Mouse (Mus musculus) cerebellum, adult 2 months (tissue): ENCODE results near the gene Coq10b. TPM values are rescaled to one million over a fixed set of nuclear protein-coding genes. Genes with fewer than 3 reads are reported as not detected.
"Not testable (repeated sequence)": the region's sequence is repeated elsewhere in the genome, so short reads cannot be mapped to it uniquely, and the experiment has no call there.

Source experiments
- DNase-seq, 2 experiments: peaks; one replicate each; pipeline ENCODE4 v3.0.0; 2021
- H3K27ac ChIP-seq: fragments of 200-500 bp; 2 replicates; pipeline ENCODE4 v1.5.1; 2012; ENCODE audit warnings: low read length, control low read depth, inconsistent platforms; ENCODE audit not compliant: insufficient read depth
- H3K27me3 ChIP-seq: fragments of 200-500 bp; 2 replicates; pipeline ENCODE4 v1.6.1; 2012; ENCODE audit warnings: inconsistent platforms, mild to moderate bottlenecking, low read length, moderate library complexity; ENCODE audit not compliant: control insufficient read depth, insufficient read depth
- H3K4me1 ChIP-seq: fragments of 200-500 bp; 2 replicates; pipeline ENCODE4 v1.6.1; 2011; ENCODE audit warnings: low read length; ENCODE audit not compliant: control insufficient read depth, insufficient read depth
- H3K4me3 ChIP-seq: fragments of 200-500 bp; replicated peaks from 2 replicates; pipeline ENCODE3; 2011; ENCODE audit warnings: mild to moderate bottlenecking, low read depth, low read length, control low read depth; ENCODE audit not compliant: insufficient read depth
- CTCF ChIP-seq: fragments of 200-500 bp; IDR thresholded peaks from 2 replicates; pipeline ENCODE4 v1.5.1; 2011; ENCODE audit warnings: low read depth, mild to moderate bottlenecking, control low read depth, low read length, moderate library complexity, borderline replicate concordance; ENCODE audit not compliant: insufficient read depth
- POLR2A ChIP-seq: fragments of 200-500 bp; IDR thresholded peaks from 2 replicates; pipeline ENCODE4 v1.6.1; 2011; ENCODE audit warnings: low read length, control low read depth, borderline replicate concordance; ENCODE audit not compliant: insufficient read depth
- WGBS: fragments of 180-500 bp; shearing (Covaris S2); methylation state at CpG from one replicate; pipeline ENCODE4 v1.1.7; 2018; 5-methylcytosine and 5-hydroxymethylcytosine counted together
- polyA plus RNA-seq: library from polyadenylated mRNA; depleted of rRNA; stranded (reverse); fragments of >200 nt; gene quantifications from 2 replicates; pipeline ENCODE4 v1.2.3, GENCODE M21; 2012

The Coq10b gene
- polyA plus RNA-seq, 1 experiment, result 30.8 TPM

GRCm38 (mm10) chr1:55048841-55049587 is 3.6 kb upstream of the Coq10b start:
- H3K4me3 ChIP-seq, result no peak overlapping the region
- no peak for DNase-seq
- no peaks in the 10 kb centered on the region for H3K27me3 ChIP-seq
- no peak for TF ChIP-seq POLR2A
- TF ChIP-seq CTCF, result no peak
- no peak overlapping the region for H3K27ac ChIP-seq
- WGBS, result 70% methylated on average over 4 of the region's 4 CpGs
- H3K4me1 ChIP-seq, result peaks cover 4% of the 10 kb centered on the region; the same call in 1 of the 2 replicates

GRCm38 (mm10) chr1:55051671-55052070 is 899 bp upstream of the Coq10b start:
- Histone ChIP-seq H3K4me3 (peak overlapping the region; percentile 69), H3K4me1 (peaks cover 4% of the 10 kb centered on the region; the same call in 1 of the 2 replicates), H3K27ac (peak overlapping the region; percentile 97; the same call in 1 of the 2 replicates), H3K27me3 (no peaks in the 10 kb centered on the region)
- no peak for TF ChIP-seq POLR2A
- TF ChIP-seq CTCF, result no peak
- WGBS, result 77% methylated on average over 3 of the region's 3 CpGs
- peak in 1 of 2 experiments; percentile 15 for DNase-seq

DNA sequence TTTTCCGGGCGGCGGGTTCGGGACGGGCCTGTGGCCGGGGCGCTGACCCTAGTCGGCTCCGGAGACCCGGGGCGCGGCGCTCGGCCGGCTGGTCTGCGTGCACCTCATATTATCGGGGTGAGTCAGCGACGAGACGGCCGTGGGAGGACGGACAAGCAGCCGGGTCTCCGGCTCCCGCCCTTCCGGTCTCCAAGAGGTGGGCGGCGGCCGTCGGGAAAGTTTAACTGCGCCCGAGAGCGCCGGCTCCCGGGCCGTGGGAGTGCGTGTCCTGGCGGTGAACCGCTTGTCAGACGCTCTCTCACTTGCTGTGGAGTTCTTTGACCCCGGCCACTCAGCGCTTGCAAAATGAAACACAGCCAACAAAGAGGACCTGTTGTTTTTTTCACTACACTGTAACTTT is 435 bp downstream of the Coq10b start:
- Histone ChIP-seq H3K4me1 (peaks cover 4% of the 10 kb centered on the region; the same call in 1 of the 2 replicates), H3K4me3 (peak overlapping the region; percentile 59), H3K27ac (peak overlapping the region; percentile 58), H3K27me3 (no peaks in the 10 kb centered on the region)
- under 1% methylated on average over 42 of the region's 42 CpGs for WGBS
- no peak for TF ChIP-seq CTCF
- no peak for TF ChIP-seq POLR2A
- no peak for DNase-seq

GRCm38 (mm10) chr1:55053596-55053995 is 1.0 kb downstream of the Coq10b start:
- Histone ChIP-seq H3K4me3 (peak overlapping the region; percentile 34), H3K4me1 (peaks cover 4% of the 10 kb centered on the region; the same call in 1 of the 2 replicates), H3K27me3 (no peaks in the 10 kb centered on the region; the same call in 1 of the 2 replicates), H3K27ac (no peak overlapping the region)
- DNase-seq, result peak in 1 of 2 experiments; percentile 13
- 71% methylated on average over 4 of the region's 4 CpGs for WGBS
- no peak for TF ChIP-seq CTCF
- TF ChIP-seq POLR2A, result no peak

DNA sequence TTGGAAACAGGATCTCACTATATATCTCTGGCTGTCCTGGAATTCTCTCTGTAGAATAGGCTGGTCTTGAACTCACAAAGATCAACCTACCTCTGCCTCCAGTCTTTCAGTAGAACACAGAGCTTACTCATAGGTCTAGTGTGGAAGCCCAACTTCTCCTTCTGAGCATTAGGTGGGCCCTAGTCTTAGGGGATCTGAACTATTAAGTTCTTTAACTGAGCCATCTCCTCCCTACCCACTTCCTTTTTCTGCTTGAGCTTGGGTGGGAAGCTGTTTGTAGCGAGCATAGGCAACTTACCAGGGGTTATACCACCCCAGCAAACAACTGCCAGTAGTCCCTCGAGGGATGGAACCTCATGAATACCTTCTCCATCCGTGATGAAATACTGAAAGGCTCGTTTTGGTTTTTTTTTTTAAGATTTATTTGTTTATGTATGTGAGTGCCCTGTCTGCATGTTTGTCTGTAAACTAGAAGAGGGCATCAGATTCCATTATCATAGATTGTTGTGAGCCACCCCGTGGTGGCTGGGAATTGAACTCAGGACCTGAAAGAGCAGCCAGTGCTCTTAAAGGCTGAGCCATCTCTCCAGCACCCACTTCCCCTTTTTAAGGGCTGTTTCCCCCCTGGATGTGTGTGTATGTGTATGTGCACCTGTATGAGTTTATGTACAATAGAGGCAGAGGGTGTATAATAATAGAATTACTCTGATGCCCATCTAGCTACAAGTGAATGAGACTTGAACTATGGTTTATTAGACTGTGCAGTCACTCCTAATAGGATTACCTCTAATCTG is 2.9 kb downstream of the Coq10b start:
- whole genome bisulfite sequencing, result 86% methylated on average over 5 of the region's 5 CpGs
- no peak for TF ChIP-seq POLR2A
- TF ChIP-seq CTCF, result no peak
- no peak overlapping the region for H3K4me3 ChIP-seq

GRCm38 (mm10) chr1:55058383-55058782 is 5.8 kb downstream of the Coq10b start:
- not testable (repeated sequence) for H3K27ac ChIP-seq, H3K4me1 ChIP-seq, H3K4me3 ChIP-seq, H3K27me3 ChIP-seq, DNase-seq
- WGBS, result 54% methylated on average over 2 of the region's 3 CpGs

More for the DNA sequence above, 2.9 kb downstream of the Coq10b start:
- no peak for DNase-seq
- Histone ChIP-seq H3K27me3 (no peaks in the 10 kb centered on the region; the same call in 1 of the 2 replicates), H3K4me1 (peaks cover 4% of the 10 kb centered on the region; the same call in 1 of the 2 replicates), H3K27ac (no peak overlapping the region)

- H3K27me3 ChIP-seq, result no peaks in the 10 kb centered on the region; the same call in 1 of the 2 replicates
- no peak for DNase-seq
- H3K4me1 ChIP-seq, result no peaks in the 10 kb centered on the region; the same call in none of the 2 replicates
- no peak overlapping the region for H3K27ac ChIP-seq
- H3K4me3 ChIP-seq, result no peak overlapping the region
- 92% methylated on average over 5 of the region's 5 CpGs for WGBS
- TF ChIP-seq POLR2A, result no peak
- no peak for TF ChIP-seq CTCF
Observed at GRCm38 (mm10) chr1:55061099-55061498, 8.5 kb downstream of the Coq10b start.
